Mouse (Mus musculus): ENCODE measurements around the gene Apba3. TPM values are rescaled to one million over a fixed set of nuclear protein-coding genes. Genes with fewer than 3 reads are reported as not detected.

The Apba3 gene
- polyA plus RNA-seq, 1 experiment from 2014 or later = 55.0 TPM

- Histone ChIP-seq H3K36me3 (ENCODE audit: control insufficient read depth, insufficient read depth, low read length) (peaks cover 56% of the 10 kb centered on the region), H3K9me3 (ENCODE audit: control insufficient read depth, low read length) (no peaks in the 10 kb centered on the region), H3K4me3 (ENCODE audit: low read depth, low read length) (peak overlapping the region; percentile 97), H3K4me1 (replicated peaks; ENCODE audit: control insufficient read depth, insufficient read depth, low read length) (peaks cover 33% of the 10 kb centered on the region), H3K4me2 (peak overlapping the region; percentile 96), H3K27ac (ENCODE audit: low read depth, low read length) (no peak overlapping the region), H3K9ac (ENCODE audit: low read depth, low read length) (0 out of 2 replicates have a peak overlapping the region, but pooled peaks have one; percentile 88), H3K27me3 (replicated peaks; ENCODE audit: control insufficient read depth, insufficient read depth, low read length) (no peaks in the 10 kb centered on the region)
- DNase-seq (ENCODE audit: low spot score) = no peak
- no peak for ATAC-seq (replicated peaks; ENCODE audit: low FRiP score)
- WGBS = 94% methylated on average over 27 of the region's 27 CpGs
These were observed 55.7 kb downstream of the Apba3 start for GRCm38 (mm10) chr10:81322444-81322843.

Small RNAs within 50 kb of the gene (microRNA-seq; reads per million reads assigned to microRNA genes)
- gene Mir3057 (ENCODE audit: borderline number of aligned reads) = 15.1 reads per million, percentile 27 among the genes with 10 or more reads in this experiment

Other genes with a start within 250 kb of the Apba3 start
- 0.45 TPM in 1 of 2 replicates, not detected in the other for gene Diras1, start 241.3 kb upstream of the Apba3 start, polyA plus RNA-seq (2014; fragmentation: Nextera tagmentation; extraction: Ambion mirVana)
- 9.1 and 9.4 TPM in 2 replicates for gene Slc39a3, start 229.5 kb upstream of the Apba3 start, polyA plus RNA-seq (2014; fragmentation: Nextera tagmentation; extraction: Ambion mirVana)
- 147 and 153 TPM in 2 replicates for gene Sgta, start 206.8 kb upstream of the Apba3 start, polyA plus RNA-seq (2014; fragmentation: Nextera tagmentation; extraction: Ambion mirVana)
- gene Thop1, start 196.9 kb upstream of the Apba3 start, polyA plus RNA-seq (2014; fragmentation: Nextera tagmentation; extraction: Ambion mirVana) = 80.3 and 84.0 TPM in 2 replicates
- 17.3 and 17.6 TPM in 2 replicates for gene Creb3l3, start 168.1 kb upstream of the Apba3 start, polyA plus RNA-seq (2014; fragmentation: Nextera tagmentation; extraction: Ambion mirVana)
- gene Map2k2, start 161.0 kb upstream of the Apba3 start, polyA plus RNA-seq (2014; fragmentation: Nextera tagmentation; extraction: Ambion mirVana) = 201 and 207 TPM in 2 replicates
- 31.6 and 34.2 TPM in 2 replicates for gene Zbtb7a, start 131.7 kb upstream of the Apba3 start, polyA plus RNA-seq (2014; fragmentation: Nextera tagmentation; extraction: Ambion mirVana)
- gene Pias4, start 99.0 kb upstream of the Apba3 start, polyA plus RNA-seq (2014; fragmentation: Nextera tagmentation; extraction: Ambion mirVana) = 41.2 and 50.9 TPM in 2 replicates
- 626 and 647 TPM in 2 replicates for gene Eef2, start 90.3 kb upstream of the Apba3 start, polyA plus RNA-seq (2014; fragmentation: Nextera tagmentation; extraction: Ambion mirVana)
- 44.5 and 45.6 TPM in 2 replicates for gene Dapk3, start 84.0 kb upstream of the Apba3 start, polyA plus RNA-seq (2014; fragmentation: Nextera tagmentation; extraction: Ambion mirVana)
- gene 4930442H23Rik, start 83.1 kb upstream of the Apba3 start, polyA plus RNA-seq (2014; fragmentation: Nextera tagmentation; extraction: Ambion mirVana) = not detected in 2 replicates
- gene Nmrk2, start 64.9 kb upstream of the Apba3 start, polyA plus RNA-seq (2014; fragmentation: Nextera tagmentation; extraction: Ambion mirVana) = not detected in 2 replicates
- gene Atcay, start 36.1 kb upstream of the Apba3 start, polyA plus RNA-seq (2014; fragmentation: Nextera tagmentation; extraction: Ambion mirVana) = 0.05 TPM in 1 of 2 replicates, not detected in the other
- gene Zfr2, start 33.8 kb upstream of the Apba3 start, polyA plus RNA-seq (2014; fragmentation: Nextera tagmentation; extraction: Ambion mirVana) = 1.3 and 2.1 TPM in 2 replicates
- gene Matk, start 14.0 kb upstream of the Apba3 start, polyA plus RNA-seq (2014; fragmentation: Nextera tagmentation; extraction: Ambion mirVana) = 2.1 TPM in 2 replicates
- 226 and 233 TPM in 2 replicates for gene Mrpl54, start within 50 bp of the Apba3 start, polyA plus RNA-seq (2014; fragmentation: Nextera tagmentation; extraction: Ambion mirVana)
- 1.8 TPM in 2 replicates for gene Tjp3, start 24.6 kb downstream of the Apba3 start, polyA plus RNA-seq (2014; fragmentation: Nextera tagmentation; extraction: Ambion mirVana)
- gene Pip5k1c, start 26.0 kb downstream of the Apba3 start, polyA plus RNA-seq (2014; fragmentation: Nextera tagmentation; extraction: Ambion mirVana) = 40.0 and 42.5 TPM in 2 replicates
- 49.9 and 51.9 TPM in 2 replicates for gene Cactin, start 54.1 kb downstream of the Apba3 start, polyA plus RNA-seq (2014; fragmentation: Nextera tagmentation; extraction: Ambion mirVana)
- gene Tbxa2r, start 61.8 kb downstream of the Apba3 start, polyA plus RNA-seq (2014; fragmentation: Nextera tagmentation; extraction: Ambion mirVana) = 7.8 and 7.9 TPM in 2 replicates
- not detected in 2 replicates for gene Gipc3, start 76.3 kb downstream of the Apba3 start, polyA plus RNA-seq (2014; fragmentation: Nextera tagmentation; extraction: Ambion mirVana)
- gene Hmg20b, start 83.5 kb downstream of the Apba3 start, polyA plus RNA-seq (2014; fragmentation: Nextera tagmentation; extraction: Ambion mirVana) = 68.6 and 69.2 TPM in 2 replicates
- gene Mfsd12, start 90.5 kb downstream of the Apba3 start, polyA plus RNA-seq (2014; fragmentation: Nextera tagmentation; extraction: Ambion mirVana) = 11.2 TPM in 2 replicates
- gene 4930404N11Rik, start 98.9 kb downstream of the Apba3 start, polyA plus RNA-seq (2014; fragmentation: Nextera tagmentation; extraction: Ambion mirVana) = 0.64 and 0.68 TPM in 2 replicates
- gene Fzr1, start 111.6 kb downstream of the Apba3 start, polyA plus RNA-seq (2014; fragmentation: Nextera tagmentation; extraction: Ambion mirVana) = 74.0 and 75.9 TPM in 2 replicates
- 97.4 and 99.3 TPM in 2 replicates for gene Dohh, start 117.5 kb downstream of the Apba3 start, polyA plus RNA-seq (2014; fragmentation: Nextera tagmentation; extraction: Ambion mirVana)
- 1.3 and 1.9 TPM in 2 replicates for gene Gm48551, start 117.5 kb downstream of the Apba3 start, polyA plus RNA-seq (2014; fragmentation: Nextera tagmentation; extraction: Ambion mirVana)
- 0.62 and 0.67 TPM in 2 replicates for gene Gm48552, start 122.0 kb downstream of the Apba3 start, polyA plus RNA-seq (2014; fragmentation: Nextera tagmentation; extraction: Ambion mirVana)
- 3.8 and 4.5 TPM in 2 replicates for gene Smim24, start 126.1 kb downstream of the Apba3 start, polyA plus RNA-seq (2014; fragmentation: Nextera tagmentation; extraction: Ambion mirVana)
- gene Nfic, start 188.7 kb downstream of the Apba3 start, polyA plus RNA-seq (2014; fragmentation: Nextera tagmentation; extraction: Ambion mirVana) = 15.4 and 21.4 TPM in 2 replicates
- 0.12 TPM in 1 of 2 replicates, not detected in the other for gene Celf5, start 215.7 kb downstream of the Apba3 start, polyA plus RNA-seq (2014; fragmentation: Nextera tagmentation; extraction: Ambion mirVana)
- 92.2 and 97.9 TPM in 2 replicates for gene Ncln, start 229.4 kb downstream of the Apba3 start, polyA plus RNA-seq (2014; fragmentation: Nextera tagmentation; extraction: Ambion mirVana)
- gene S1pr4, start 233.2 kb downstream of the Apba3 start, polyA plus RNA-seq (2014; fragmentation: Nextera tagmentation; extraction: Ambion mirVana) = 4.5 and 4.6 TPM in 2 replicates

Data from liver, embryonic 11.5 days (tissue).